Mouse (Mus musculus): Measurements from ENCODE around the gene Ubr3. TPM values are rescaled to one million over a fixed set of nuclear protein-coding genes. Genes with fewer than 3 reads are reported as not detected.
A peak's percentile ranks its signal among the peaks of the same experiment; 100 is the strongest.

The Ubr3 gene
- polyA plus RNA-seq, 2 experiments = 5.9 to 8.0 TPM

DNA sequence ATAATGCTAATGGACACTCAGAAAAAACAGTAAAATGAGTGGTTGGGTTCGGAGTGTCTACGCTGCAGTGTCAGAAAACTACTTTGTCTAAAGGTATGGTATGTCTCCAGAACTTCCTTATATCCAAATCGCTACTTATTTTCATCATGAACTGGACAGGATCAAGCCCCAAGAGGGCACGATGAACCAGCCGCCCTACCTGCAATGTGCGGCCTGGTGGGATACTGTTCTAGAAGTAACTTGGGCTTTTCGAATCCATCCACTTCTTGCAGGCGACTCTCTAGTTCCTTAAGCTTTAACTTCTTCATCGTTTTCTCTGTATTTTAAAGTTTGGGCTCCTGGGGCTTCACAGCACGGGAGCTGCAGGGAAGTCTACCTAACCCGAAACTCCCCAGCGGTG, 12.0 kb upstream of the Ubr3 start:
- no peaks in the 10 kb centered on the region for H3K27me3 ChIP-seq (ENCODE audit: control insufficient read depth, insufficient read depth, low read length)
- WGBS (ENCODE audit: insufficient replicate concordance) = 3% methylated on average over 12 of the region's 12 CpGs
- H3K27ac ChIP-seq = peak overlapping the region; percentile 73
- H3K4me3 ChIP-seq (ENCODE audit: insufficient read depth in 1 of 2, low read depth in 2 of 2, low read length in 2 of 2) = peak overlapping the region; percentile 87 to 94
- DNase-seq (ENCODE audit: low read depth in 3 of 3, low spot score in 3 of 3) (no peak), ATAC-seq (ENCODE audit: insufficient read depth) (peak; percentile 61)
- H3K9me3 ChIP-seq (ENCODE audit: control insufficient read depth, low read length) = no peaks in the 10 kb centered on the region
- peaks cover 8 to 9% of the 10 kb centered on the region in 2 experiments; a peak in 3 of 4 replicates for H3K4me1 ChIP-seq (replicated peaks; ENCODE audit: control insufficient read depth in 2 of 2, insufficient read depth in 2 of 2, low read length in 1 of 2)
- TF ChIP-seq EP300 (IDR thresholded peaks at IDR 0.05; ENCODE audit: low read depth) (no peak), CTCF (IDR thresholded peaks at IDR 0.05; ENCODE audit: low read depth) (no peak)
- no peaks in the 10 kb centered on the region for H3K36me3 ChIP-seq (replicated peaks; ENCODE audit: control insufficient read depth, insufficient read depth, low read depth)
- H3K4me2 ChIP-seq (ENCODE audit: low read depth) = peak overlapping the region; percentile 83
- H3K9ac ChIP-seq (replicated peaks) = peak overlapping the region; percentile 97

DNA sequence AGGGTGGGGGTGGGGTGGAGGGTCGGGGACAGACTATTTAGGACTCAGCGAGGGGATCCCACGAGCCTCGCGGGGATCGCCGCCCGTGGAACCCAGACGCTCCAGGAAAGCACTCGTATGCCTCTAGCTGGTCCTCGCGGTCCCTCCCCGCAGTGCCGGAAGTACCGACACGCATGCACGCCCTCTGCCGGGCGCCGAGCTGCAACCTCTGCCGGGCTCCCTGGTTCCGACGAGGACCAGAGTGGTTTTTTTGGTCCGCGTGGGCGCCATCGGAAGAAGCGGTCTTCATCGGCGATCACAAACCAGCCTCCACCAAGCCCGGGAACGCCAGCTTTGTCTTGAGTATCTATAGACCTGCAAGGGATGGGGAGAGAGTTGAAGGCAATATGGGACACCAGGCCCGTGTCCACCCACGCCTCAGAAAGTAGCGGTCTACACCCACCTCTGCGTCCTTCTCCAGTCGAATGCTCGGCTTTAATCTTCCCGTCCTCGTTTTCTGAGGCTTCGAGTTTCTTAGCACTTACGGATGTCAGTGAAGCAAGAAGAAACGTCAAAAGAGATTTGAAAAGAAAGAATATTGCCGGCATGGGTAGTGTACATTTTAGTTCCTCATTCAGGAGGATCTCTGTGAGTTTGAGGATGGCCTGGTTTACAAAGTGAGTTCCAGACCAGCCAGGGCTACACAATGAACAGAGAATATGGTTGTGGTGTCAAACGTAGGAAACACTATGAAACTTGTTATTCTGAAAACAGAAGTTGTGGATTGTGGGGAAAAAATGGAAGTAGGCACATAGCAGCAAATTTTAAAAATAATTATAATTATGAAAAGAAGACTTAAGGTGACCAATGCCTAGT, 11.4 kb upstream of the Ubr3 start, which contains the start of gene Mettl5:
Mettl5 (minus strand) TSS at position 165 of the 855 bp plus-strand sequence.
- H3K9ac ChIP-seq (replicated peaks) = peak within 1 kb of the TSS; percentile 97
- TF ChIP-seq CTCF (IDR thresholded peaks at IDR 0.05; ENCODE audit: low read depth) = peak; percentile 85
- no peak for TF ChIP-seq EP300 (IDR thresholded peaks at IDR 0.05; ENCODE audit: low read depth)
- H3K27ac ChIP-seq = peak within 1 kb of the TSS; percentile 73
- no peaks in the 10 kb centered on the region for H3K36me3 ChIP-seq (replicated peaks; ENCODE audit: control insufficient read depth, insufficient read depth, low read depth)
- ATAC-seq (ENCODE audit: insufficient read depth) (peak; percentile 98), DNase-seq (ENCODE audit: low read depth in 3 of 3, low spot score in 3 of 3) (peak; percentile 71 to 78 (median 75))
- peak within 1 kb of the TSS; percentile 83 for H3K4me2 ChIP-seq (ENCODE audit: low read depth)
- H3K4me3 ChIP-seq (ENCODE audit: insufficient read depth in 1 of 2, low read depth in 2 of 2, low read length in 2 of 2) = peak within 1 kb of the TSS; percentile 87 to 94
- no peaks in the 10 kb centered on the region for H3K9me3 ChIP-seq (ENCODE audit: control insufficient read depth, low read length)
- no peaks in the 10 kb centered on the region for H3K27me3 ChIP-seq (ENCODE audit: control insufficient read depth, insufficient read depth, low read length)
- H3K4me1 ChIP-seq (replicated peaks; ENCODE audit: control insufficient read depth in 2 of 2, insufficient read depth in 2 of 2, low read length in 1 of 2) = peaks cover 9% of the 10 kb centered on the region in 2 experiments
- 1% methylated on average over 45 of the region's 45 CpGs for WGBS (ENCODE audit: insufficient replicate concordance)

DNA sequence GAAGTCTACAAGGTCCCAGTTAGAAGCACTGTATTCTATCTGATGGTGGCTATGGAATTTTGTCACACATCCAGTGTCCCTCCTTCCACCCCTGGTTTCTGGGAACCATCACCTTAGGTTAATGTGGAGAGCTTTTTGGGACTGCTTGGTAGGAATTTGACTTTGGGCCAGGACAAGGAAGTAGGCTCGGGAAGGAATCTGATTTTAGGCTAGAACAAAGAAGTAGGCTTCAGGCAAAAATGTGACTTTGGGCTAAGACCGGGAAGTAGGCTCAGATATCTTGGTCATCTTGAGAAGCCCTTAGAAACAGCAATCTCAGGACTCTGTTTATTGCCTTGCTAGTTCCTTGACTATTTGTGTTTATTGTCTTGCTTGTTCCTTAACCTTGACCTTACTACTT, 8.1 kb upstream of the Ubr3 start:
- H3K27ac ChIP-seq = no peak overlapping the region
- no peaks in the 10 kb centered on the region for H3K9me3 ChIP-seq (ENCODE audit: control insufficient read depth, low read length)
- no peak overlapping the region for H3K9ac ChIP-seq (replicated peaks)
- H3K4me3 ChIP-seq (ENCODE audit: insufficient read depth in 1 of 2, low read depth in 2 of 2, low read length in 2 of 2) = no peak overlapping the region
- no peak for TF ChIP-seq CTCF (IDR thresholded peaks at IDR 0.05; ENCODE audit: low read depth)
- peaks cover 9 to 16% of the 10 kb centered on the region in 2 experiments for H3K4me1 ChIP-seq (replicated peaks; ENCODE audit: control insufficient read depth in 2 of 2, insufficient read depth in 2 of 2, low read length in 1 of 2)
- ATAC-seq (ENCODE audit: insufficient read depth) (no peak), DNase-seq (ENCODE audit: low read depth in 3 of 3, low spot score in 3 of 3) (no peak)
- WGBS (ENCODE audit: insufficient replicate concordance) = 56% methylated on average over 2 of the region's 2 CpGs
- H3K27me3 ChIP-seq (ENCODE audit: control insufficient read depth, insufficient read depth, low read length) = no peaks in the 10 kb centered on the region
- no peak overlapping the region for H3K4me2 ChIP-seq (ENCODE audit: low read depth)
- H3K36me3 ChIP-seq (replicated peaks; ENCODE audit: control insufficient read depth, insufficient read depth, low read depth) = no peaks in the 10 kb centered on the region

DNA sequence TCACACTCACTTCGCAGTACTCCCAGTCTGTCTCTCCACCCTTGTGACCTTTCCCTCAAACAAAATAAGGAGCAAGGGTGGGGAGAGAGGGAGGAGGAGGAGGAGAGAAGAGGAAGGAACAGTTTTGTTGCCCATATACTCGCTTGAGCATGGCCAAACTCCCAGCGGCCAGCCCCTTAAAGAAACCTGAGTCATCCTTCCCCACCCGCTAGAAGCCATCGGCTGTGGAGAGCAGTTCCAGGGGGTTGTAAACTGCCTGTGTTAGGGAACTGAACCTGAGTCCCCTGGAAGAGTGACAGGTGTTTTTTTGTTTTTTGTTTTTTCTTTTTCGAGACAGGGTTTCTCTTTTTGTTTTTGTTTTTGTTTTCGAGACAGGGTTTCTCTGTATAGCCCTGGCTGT, 6.2 kb upstream of the Ubr3 start:
- Histone ChIP-seq H3K4me3 (ENCODE audit: insufficient read depth in 1 of 2, low read depth in 2 of 2, low read length in 2 of 2) (no peak overlapping the region), H3K27ac (no peak overlapping the region), H3K4me2 (ENCODE audit: low read depth) (no peak overlapping the region), H3K4me1 (replicated peaks; ENCODE audit: control insufficient read depth in 2 of 2, insufficient read depth in 2 of 2, low read length in 1 of 2) (peaks cover 6 to 12% of the 10 kb centered on the region in 2 experiments), H3K36me3 (replicated peaks; ENCODE audit: control insufficient read depth, insufficient read depth, low read depth) (no peaks in the 10 kb centered on the region), H3K9ac (replicated peaks) (no peak overlapping the region), H3K27me3 (ENCODE audit: control insufficient read depth, insufficient read depth, low read length) (no peaks in the 10 kb centered on the region), H3K9me3 (ENCODE audit: control insufficient read depth, low read length) (no peaks in the 10 kb centered on the region)
- no peak for DNase-seq (ENCODE audit: low read depth in 3 of 3, low spot score in 3 of 3)
- ATAC-seq (ENCODE audit: insufficient read depth) = no peak
- WGBS (ENCODE audit: insufficient replicate concordance) = 34% methylated on average over 7 of the region's 7 CpGs
- TF ChIP-seq EP300 (IDR thresholded peaks at IDR 0.05; ENCODE audit: low read depth) (no peak), CTCF (IDR thresholded peaks at IDR 0.05; ENCODE audit: low read depth) (no peak)

DNA sequence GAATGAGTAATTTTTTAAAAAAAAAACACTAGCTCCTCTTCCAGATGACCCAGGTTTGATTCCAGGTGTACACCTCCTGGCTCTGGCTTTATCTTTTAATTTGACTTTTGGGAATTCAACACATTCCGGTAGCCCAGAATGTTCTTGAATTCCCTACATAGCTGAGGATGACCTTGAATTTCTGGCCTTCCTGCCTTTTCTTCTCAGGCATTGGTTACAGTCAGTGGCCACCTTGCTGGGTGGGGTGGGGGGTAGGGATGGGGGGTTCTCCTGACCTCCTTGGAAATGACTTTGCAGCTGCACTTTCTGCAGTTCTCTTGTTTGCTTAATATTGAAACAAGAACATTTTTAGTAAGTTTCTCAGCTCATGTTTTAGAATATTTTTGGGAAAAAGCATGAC, 3.9 kb upstream of the Ubr3 start:
- Histone ChIP-seq H3K9me3 (ENCODE audit: control insufficient read depth, low read length) (no peaks in the 10 kb centered on the region), H3K4me2 (ENCODE audit: low read depth) (no peak overlapping the region), H3K36me3 (replicated peaks; ENCODE audit: control insufficient read depth, insufficient read depth, low read depth) (no peaks in the 10 kb centered on the region), H3K27ac (no peak overlapping the region), H3K4me3 (ENCODE audit: insufficient read depth in 1 of 2, low read depth in 2 of 2, low read length in 2 of 2) (no peak overlapping the region), H3K27me3 (ENCODE audit: control insufficient read depth, insufficient read depth, low read length) (no peaks in the 10 kb centered on the region), H3K4me1 (replicated peaks; ENCODE audit: control insufficient read depth in 2 of 2, insufficient read depth in 2 of 2, low read length in 1 of 2) (peaks cover 8 to 16% of the 10 kb centered on the region in 2 experiments), H3K9ac (replicated peaks) (no peak overlapping the region)
- 93% methylated on average over 1 of the region's 1 CpGs for WGBS (ENCODE audit: insufficient replicate concordance)
- ATAC-seq (ENCODE audit: insufficient read depth) (no peak), DNase-seq (ENCODE audit: low read depth in 3 of 3, low spot score in 3 of 3) (no peak)
- TF ChIP-seq CTCF (IDR thresholded peaks at IDR 0.05; ENCODE audit: low read depth) = no peak
- no peak for TF ChIP-seq EP300 (IDR thresholded peaks at IDR 0.05; ENCODE audit: low read depth)
